Mouse (Mus musculus): Measurements from ENCODE around the gene Prickle3. TPM values are rescaled to one million over a fixed set of nuclear protein-coding genes. Genes with fewer than 3 reads are reported as not detected.

The Prickle3 gene
- 38.5 TPM for polyA plus RNA-seq (2017; shearing (Covaris generic))

DNA sequence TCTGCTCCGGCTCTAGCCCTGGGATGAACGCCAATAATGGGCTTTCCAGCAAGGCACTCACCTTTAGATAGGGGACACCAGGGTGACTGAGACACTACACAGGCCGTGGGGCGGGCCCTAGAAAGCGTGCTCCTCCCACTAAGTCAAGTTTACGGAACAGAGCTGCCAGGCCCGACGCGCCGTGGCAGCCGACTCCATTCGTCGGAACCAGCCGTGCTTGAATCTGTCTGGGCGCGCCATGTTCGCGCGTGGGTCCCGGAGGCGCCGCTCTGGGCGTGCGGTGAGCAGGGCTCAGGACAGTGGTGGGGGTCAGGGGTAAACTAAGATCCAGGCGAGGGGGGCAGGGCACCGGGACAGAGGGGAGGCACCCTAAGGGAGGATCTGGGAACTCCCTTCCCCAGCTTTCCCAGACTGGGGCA lies at the start of gene Prickle3:
Prickle3 (plus strand) TSS at position 40 of the 419 bp plus-strand sequence.

DNA sequence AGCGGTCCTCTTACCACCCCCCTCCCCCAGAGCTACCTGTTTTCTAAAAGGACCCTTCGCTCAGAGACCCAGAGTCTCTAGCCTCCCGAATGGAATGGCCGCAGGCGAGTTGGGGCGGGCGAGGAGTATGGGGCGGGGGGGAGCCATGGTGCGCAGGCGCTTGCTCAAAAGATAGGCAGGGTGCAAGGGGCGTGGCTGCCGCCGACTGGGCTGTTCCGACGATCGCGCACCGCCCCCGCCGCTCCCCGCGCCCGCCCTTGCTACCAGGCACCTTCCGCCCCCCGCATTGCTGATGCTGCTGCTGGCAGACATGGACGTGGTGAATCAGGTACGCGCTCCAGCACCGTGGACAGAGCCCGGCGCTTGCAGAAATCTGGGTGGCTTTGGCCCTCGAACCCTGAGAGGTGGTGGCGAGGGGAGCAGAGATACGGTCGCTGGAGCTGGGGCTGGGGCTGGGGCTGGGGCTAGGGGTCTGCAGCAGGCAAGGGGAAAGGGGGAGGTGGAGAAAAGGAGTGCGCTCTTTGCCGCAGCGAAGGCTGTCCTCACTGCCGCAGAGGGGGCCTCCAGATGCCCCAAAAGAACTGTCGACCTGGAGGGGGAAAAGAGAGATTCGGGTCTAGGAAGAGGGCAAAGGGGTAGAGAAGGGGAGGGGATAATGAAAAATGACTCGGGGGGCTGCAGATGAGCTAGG lies 18.5 kb upstream of the Prickle3 start, which contains the start of gene Syp:
Syp (plus strand) TSS at position 71 of the 691 bp plus-strand sequence.

DNA sequence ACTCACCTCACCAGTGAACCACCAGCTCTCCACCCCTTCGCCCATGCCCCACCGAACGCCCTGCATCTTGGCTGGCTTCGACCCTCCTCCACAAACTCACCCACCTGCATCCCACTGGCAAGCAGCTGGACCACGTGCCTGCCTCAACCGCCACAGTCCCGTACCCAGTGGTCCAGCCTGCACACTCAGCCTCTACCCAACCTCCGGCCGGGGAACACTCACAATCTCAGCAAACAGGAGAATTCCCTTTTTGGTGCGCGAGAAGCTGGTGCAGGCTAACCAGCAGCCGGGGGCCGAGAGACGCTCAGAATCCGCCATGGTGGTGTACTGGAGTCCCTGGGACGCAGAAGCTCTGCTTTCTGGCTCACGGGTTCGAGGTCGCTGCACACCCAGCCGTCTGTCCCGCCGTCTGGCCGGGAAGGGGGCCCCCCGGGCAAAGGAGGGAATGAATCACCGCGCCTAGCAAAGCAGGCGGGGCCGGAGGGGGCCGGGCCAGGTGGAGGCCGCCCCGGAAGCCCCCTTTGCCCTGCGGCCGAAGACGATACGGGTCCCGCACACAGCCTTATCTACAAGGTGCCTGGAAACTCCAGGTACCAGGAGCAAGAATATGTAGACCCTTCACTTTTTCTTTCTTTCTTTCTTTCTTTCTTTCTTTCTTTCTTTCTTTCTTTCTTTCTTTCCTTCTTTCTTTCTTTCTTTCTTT lies 14.0 kb downstream of the Prickle3 start, which contains the start of gene Plp2:
Plp2 (minus strand) TSS at position 470 of the 703 bp plus-strand sequence.

DNA sequence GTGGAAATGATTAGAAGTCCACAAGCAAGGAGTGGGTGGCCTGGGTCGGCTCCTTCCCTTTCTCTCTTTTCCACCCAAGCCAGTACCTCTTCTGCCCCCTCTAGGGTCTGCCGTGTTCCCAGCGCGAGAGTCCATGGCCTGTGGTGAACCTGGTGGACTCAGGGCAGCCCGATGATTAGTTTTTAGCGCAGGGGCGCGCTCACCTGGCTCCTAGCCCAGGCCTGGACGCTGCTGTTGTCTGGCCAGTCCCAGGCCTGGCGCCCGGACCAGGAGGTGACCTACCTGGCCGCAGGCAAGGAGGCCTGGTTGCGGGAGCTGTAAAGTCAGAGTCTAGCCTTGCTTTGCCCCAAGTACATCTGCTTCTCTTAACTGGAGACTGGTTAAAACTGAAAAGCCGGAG lies 23.8 kb downstream of the Prickle3 start, which contains the start of gene Magix:
Magix (minus strand) TSS at position 388 of the 400 bp plus-strand sequence.

DNA sequence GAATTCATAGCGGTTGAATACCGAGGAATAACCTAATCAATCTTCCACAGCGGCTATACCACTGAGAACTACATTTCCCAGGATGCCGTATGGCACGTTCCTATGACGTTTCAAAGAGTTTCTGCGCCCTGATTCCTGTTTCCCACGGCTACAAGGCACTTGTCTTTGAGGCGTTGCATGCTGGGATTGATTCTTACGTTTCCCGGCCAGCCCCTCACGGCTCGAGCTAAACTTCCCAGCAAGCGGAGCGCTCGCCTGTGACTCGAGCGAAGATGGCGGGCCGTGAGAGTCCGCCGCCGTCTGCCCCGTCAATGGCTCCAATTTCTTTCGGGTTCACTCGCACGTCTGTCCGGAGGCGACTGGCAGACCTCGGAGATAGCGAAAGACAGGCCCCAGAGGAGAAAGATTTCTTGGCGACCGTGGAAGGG lies 39.9 kb downstream of the Prickle3 start, which contains the start of gene Gpkow:
Gpkow (plus strand) TSS at position 178 of the 428 bp plus-strand sequence.

DNA sequence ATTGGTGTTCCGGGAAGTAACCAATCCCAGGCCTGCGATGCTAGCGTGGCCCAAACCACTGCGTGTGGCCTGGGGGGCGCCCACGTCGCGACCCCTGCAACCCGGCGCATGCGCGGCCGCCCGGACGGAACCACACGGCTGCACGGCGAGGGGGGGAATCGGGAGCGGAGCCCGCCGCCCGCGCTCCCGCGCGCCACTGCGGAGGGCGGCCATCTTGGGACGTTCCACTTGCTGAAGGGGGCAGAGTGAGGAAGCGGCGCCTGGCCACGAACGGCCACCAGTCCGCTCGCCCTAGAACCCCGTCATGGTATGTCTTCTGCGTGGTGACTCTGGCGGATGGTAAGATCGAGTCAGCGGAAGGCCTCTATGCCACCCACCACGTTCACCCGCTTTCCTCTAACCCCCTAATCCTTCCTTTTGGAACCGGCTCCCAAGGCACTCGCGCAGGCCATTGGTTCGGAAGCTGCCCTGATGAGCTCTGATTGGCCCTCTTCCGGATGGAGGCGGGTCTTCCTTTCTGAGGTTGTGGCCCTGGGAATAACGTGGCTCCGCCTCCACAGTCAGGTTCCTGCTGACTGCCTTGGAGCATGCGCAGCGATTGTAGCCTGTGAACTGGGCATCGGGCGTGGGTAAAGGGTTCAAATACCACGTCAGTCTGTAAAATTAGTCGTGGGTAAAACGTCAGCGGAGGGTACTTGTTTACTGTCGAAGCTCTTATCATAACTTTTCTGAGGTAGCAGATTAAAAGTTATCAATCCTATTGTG lies 57.3 kb downstream of the Prickle3 start, which contains the start of gene Wdr45:
Wdr45 (plus strand) TSS at position 199 of the 765 bp plus-strand sequence.

Other genes with a start within 250 kb of the Prickle3 start
- 130 TPM for gene Foxp3, start 83.6 kb upstream of the Prickle3 start, polyA plus RNA-seq (2017; shearing (Covaris generic))
- 22.6 TPM for gene Ppp1r3f, start 83.0 kb upstream of the Prickle3 start, polyA plus RNA-seq (2017; shearing (Covaris generic))
- gene Ccdc22, start 51.7 kb upstream of the Prickle3 start, polyA plus RNA-seq (2017; shearing (Covaris generic)), result 34.2 TPM
- gene Cacna1f, start 50.2 kb upstream of the Prickle3 start, polyA plus RNA-seq (2017; shearing (Covaris generic)), result 0.14 TPM
- gene Syp, start 18.8 kb upstream of the Prickle3 start, polyA plus RNA-seq (2017; shearing (Covaris generic)), result 20.3 TPM
- gene Plp2, start 14.1 kb downstream of the Prickle3 start, polyA plus RNA-seq (2017; shearing (Covaris generic)), result 109 TPM
- not detected for gene Magix, start 24.0 kb downstream of the Prickle3 start, polyA plus RNA-seq (2017; shearing (Covaris generic))
- gene Gpkow, start 39.9 kb downstream of the Prickle3 start, polyA plus RNA-seq (2017; shearing (Covaris generic)), result 65.3 TPM
- 77.9 TPM for gene Wdr45, start 57.1 kb downstream of the Prickle3 start, polyA plus RNA-seq (2017; shearing (Covaris generic))
- gene Gm45208, start 65.0 kb downstream of the Prickle3 start, polyA plus RNA-seq (2017; shearing (Covaris generic)), result 0.45 TPM
- 26.2 TPM for gene Praf2, start 71.2 kb downstream of the Prickle3 start, polyA plus RNA-seq (2017; shearing (Covaris generic))
- not detected for gene Ccdc120, start 93.6 kb downstream of the Prickle3 start, polyA plus RNA-seq (2017; shearing (Covaris generic))
- 31.1 TPM for gene Tfe3, start 105.3 kb downstream of the Prickle3 start, polyA plus RNA-seq (2017; shearing (Covaris generic))
- gene Gripap1, start 132.5 kb downstream of the Prickle3 start, polyA plus RNA-seq (2017; shearing (Covaris generic)), result 117 TPM
- 0.73 TPM for gene Kcnd1, start 165.0 kb downstream of the Prickle3 start, polyA plus RNA-seq (2017; shearing (Covaris generic))
- 221 TPM for gene Otud5, start 184.1 kb downstream of the Prickle3 start, polyA plus RNA-seq (2017; shearing (Covaris generic))
- gene Pim2, start 221.0 kb downstream of the Prickle3 start, polyA plus RNA-seq (2017; shearing (Covaris generic)), result 50.5 TPM
- gene Slc35a2, start 226.8 kb downstream of the Prickle3 start, polyA plus RNA-seq (2017; shearing (Covaris generic)), result 35.8 TPM
- gene Pqbp1, start 242.0 kb downstream of the Prickle3 start, polyA plus RNA-seq (2017; shearing (Covaris generic)), result 136 TPM
- gene Timm17b, start 242.1 kb downstream of the Prickle3 start, polyA plus RNA-seq (2017; shearing (Covaris generic)), result 122 TPM

Data from CD4-positive, CD25-positive, alpha-beta regulatory T cell (primary cell).